ENCODE assay signal across 8 mouse cellular contexts in the genomic region with DNA sequence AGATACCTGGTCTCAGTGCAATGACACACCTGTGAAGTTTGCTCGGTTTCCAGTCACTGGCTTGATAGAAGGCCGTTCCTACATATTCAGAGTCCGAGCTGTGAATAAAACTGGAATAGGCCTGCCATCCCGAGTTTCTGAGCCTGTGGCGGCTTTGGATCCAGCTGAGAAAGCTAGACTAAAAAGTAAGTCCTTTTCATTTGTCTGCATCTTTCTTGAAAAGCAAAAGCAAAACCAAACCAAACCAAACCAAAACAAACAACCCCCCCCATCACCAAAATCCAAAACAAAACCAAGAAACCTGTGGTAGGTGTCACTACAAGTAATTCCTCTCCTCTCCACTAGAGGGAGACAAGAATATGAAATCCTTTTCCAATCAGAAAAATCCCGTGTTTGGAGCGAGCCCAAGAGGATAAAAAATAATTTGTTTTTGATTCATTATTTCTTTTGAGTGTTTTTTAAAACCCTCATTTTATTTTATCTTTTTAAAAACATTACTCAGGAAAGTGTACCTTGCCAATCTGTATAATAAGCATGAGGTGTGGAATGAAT.
DNase-seq lines count a peak whose midpoint lies in the region; TF ChIP-seq lines count a peak whose summit lies in the region.

No protein-coding gene starts in this region.

- no peak for TF ChIP-seq POLR2A in heart, adult 2 months (IDR thresholded peaks at IDR 0.05; ENCODE audit: insufficient read depth, low read depth, low read length)
- no peak for TF ChIP-seq POLR2A in MEL (IDR thresholded peaks at IDR 0.05; ENCODE audit: control insufficient read depth in 1 of 2, insufficient read depth in 1 of 2, low read depth in 1 of 2, low read length in 2 of 2, poor library complexity in 1 of 2)

- peaks cover 5% of the 10 kb centered on the region for H3K36me3 ChIP-seq in heart, adult 2 months (ENCODE audit: control insufficient read depth, insufficient read depth, low read length)
- H3K36me3 ChIP-seq in MEL (ENCODE audit: control insufficient read depth in 1 of 2, insufficient read depth in 2 of 2, low read length in 2 of 2): no peaks in the 10 kb centered on the region

- DNase-seq in heart, adult 2 months: no peak
- DNase-seq in heart, postnatal 4 days: no peak
- peak; percentile 82 for DNase-seq in 3T3-L1 (ENCODE audit: low read depth, low spot score)
- DNase-seq in MEL (ENCODE audit: low read depth, low spot score): peak; percentile 62
- DNase-seq in induced T-regulatory cell, adult 2 months (ENCODE audit: low read depth): peak; percentile 77
- no peak for DNase-seq in testis, postnatal 14 days (ENCODE audit: low spot score)
- DNase-seq in right cerebral cortex, adult 2 months (ENCODE audit: low spot score in 2 of 2): no peak
- no peak for DNase-seq in yolk sac, embryonic 10.5 days (ENCODE audit: low spot score)

- TF ChIP-seq RAD21 in MEL (IDR thresholded peaks at IDR 0.05; ENCODE audit: low read depth, low read length): peak; percentile 88

- H3K4me3 ChIP-seq in heart, adult 2 months: no peak overlapping the region
- H3K4me3 ChIP-seq in MEL (ENCODE audit: control insufficient read depth in 1 of 2, insufficient read depth in 1 of 2, low read depth in 2 of 2, low read length in 2 of 2): no peak overlapping the region

- TF ChIP-seq EP300 in heart, adult 2 months (IDR thresholded peaks at IDR 0.05; ENCODE audit: insufficient read depth, low read depth, low read length): no peak
- no peak for TF ChIP-seq EP300 in MEL (IDR thresholded peaks at IDR 0.05; ENCODE audit: low read depth in 1 of 2, low read length in 2 of 2)

- intact Hi-C loops in heart, adult 2 months (cut with DNase I): loop anchor here (2.0 kb wide), 1 partner anchor 132 kb away; no protein-coding TSS in a partner anchor

- H3K9me3 ChIP-seq in MEL (replicated peaks; ENCODE audit: insufficient read depth, low read length): no peaks in the 10 kb centered on the region

- WGBS in heart, adult 2 months: 53% methylated on average over 7 of the region's 7 CpGs

- H3K27me3 ChIP-seq in heart, adult 2 months (ENCODE audit: control insufficient read depth, insufficient read depth, low read length): no peaks in the 10 kb centered on the region
- no peaks in the 10 kb centered on the region for H3K27me3 ChIP-seq in MEL (ENCODE audit: control insufficient read depth in 1 of 2, insufficient read depth in 2 of 2, low read length in 2 of 2)

- no peak overlapping the region for H3K27ac ChIP-seq in heart, adult 2 months
- H3K27ac ChIP-seq in MEL (ENCODE audit: control insufficient read depth, low read depth, low read length): no peak overlapping the region

- peaks cover 3% of the 10 kb centered on the region for H3K4me1 ChIP-seq in heart, adult 2 months (ENCODE audit: control insufficient read depth, insufficient read depth, low read length)
- H3K4me1 ChIP-seq in MEL (ENCODE audit: control insufficient read depth in 1 of 2, insufficient read depth in 2 of 2, low read length in 2 of 2): no peaks in the 10 kb centered on the region; a peak in 1 of 4 replicates

- TF ChIP-seq CTCF in heart, adult 2 months (IDR thresholded peaks at IDR 0.05): peak; percentile 90
- peak in 2 of 3 experiments; percentile 70 to 82; a peak in 4 of 6 replicates for TF ChIP-seq CTCF in MEL (IDR thresholded peaks at IDR 0.05 in 2 of 3, conservative IDR thresholded peaks at IDR 0.05 in 1 of 3; ENCODE audit: control insufficient read depth in 1 of 3, insufficient read depth in 1 of 3, low read depth in 2 of 3, low read length in 3 of 3, poor library complexity in 1 of 3, severe bottlenecking in 1 of 3)

- no peak overlapping the region for H3K9ac ChIP-seq in heart, adult 2 months (ENCODE audit: low read depth, low read length)
- no peak overlapping the region for H3K9ac ChIP-seq in MEL (ENCODE audit: control insufficient read depth, low read depth, low read length, poor library complexity, severe bottlenecking)

- H3K79me2 ChIP-seq in heart, adult 2 months (replicated peaks; ENCODE audit: control insufficient read depth, insufficient read depth, low read length): no peaks in the 10 kb centered on the region
- H3K79me2 ChIP-seq in MEL (ENCODE audit: control insufficient read depth, insufficient read depth, low read length, poor library complexity): no peaks in the 10 kb centered on the region

TF ChIP-seq in MEL, 35 proteins besides CTCF, POLR2A, EP300 and RAD21:
- TF ChIP-seq BHLHE40 (IDR thresholded peaks at IDR 0.05; ENCODE audit: borderline replicate concordance, low read depth, low read length) (0 out of 2 replicates have a peak, but pooled peaks have one; percentile 22), POLR2AphosphoS5 (IDR thresholded peaks at IDR 0.05; ENCODE audit: borderline replicate concordance, low read depth, low read length) (no peak), ZC3H11A (IDR thresholded peaks at IDR 0.05; ENCODE audit: low read depth, low read length) (peak; percentile 91), JUND (IDR thresholded peaks at IDR 0.05; ENCODE audit: low read depth, low read length) (no peak), MAZ (IDR thresholded peaks at IDR 0.05; ENCODE audit: low read depth, low read length) (0 out of 2 replicates have a peak, but pooled peaks have one; percentile 37), SIN3A (IDR thresholded peaks at IDR 0.05; ENCODE audit: low read length) (0 out of 2 replicates have a peak, but pooled peaks have one; percentile 23), SMC3 (IDR thresholded peaks at IDR 0.05; ENCODE audit: low read depth, low read length) (peak; percentile 87)

Comparison
In these comparisons a context has a peak if more than half of its experiments do, and no peak if none do; other contexts are left out.
1. DNase-seq: peak in 3T3-L1 (single experiment), MEL (single experiment) and induced T-regulatory cell, adult 2 months (single experiment); none in heart, adult 2 months (0 of 2), heart, postnatal 4 days (single experiment), testis, postnatal 14 days (single experiment), right cerebral cortex, adult 2 months (0 of 2) and yolk sac, embryonic 10.5 days (single experiment).